Mouse (Mus musculus) ES-E14 (cell line): ENCODE results near the gene Rusc1.

Source experiments
- CHD2 ChIP-seq: IDR thresholded peaks from 2 replicates; pipeline ENCODE4 v1.6.1; 2014; ENCODE audit warnings: mild to moderate bottlenecking, low read depth, low read length, inconsistent platforms
- HCFC1 ChIP-seq: IDR thresholded peaks from 2 replicates; pipeline ENCODE4 v1.6.1; 2012; ENCODE audit warnings: low read length, inconsistent platforms, borderline replicate concordance; ENCODE audit not compliant: insufficient read depth
- MAFK ChIP-seq: IDR thresholded peaks from 2 replicates; pipeline ENCODE4 v1.6.1; 2014; ENCODE audit warnings: mild to moderate bottlenecking, low read depth, low read length, inconsistent platforms; ENCODE audit not compliant: insufficient read depth

- TF ChIP-seq HCFC1 (no peak), MAFK (no peak), CHD2 (no peak)
Measured at GRCm38 (mm10) chr3:89125981-89126380, 32.9 kb upstream of the Rusc1 start.
